Mouse (Mus musculus) MEL (cell line): ENCODE measurements around the gene Ppox. TPM values are rescaled to one million over a fixed set of nuclear protein-coding genes. Genes with fewer than 3 reads are reported as not detected.

ENCODE experiments used
- DNase-seq: peaks from one replicate; pipeline ENCODE4 v3.0.0; 2011; ENCODE audit warnings: low read depth, low spot score
- H3K27ac ChIP-seq: 2 replicates; pipeline ENCODE4 v1.5.1; 2012; ENCODE audit warnings: low read depth, mild to moderate bottlenecking, control low read depth, low read length, moderate library complexity; ENCODE audit not compliant: control insufficient read depth
- H3K27me3 ChIP-seq, 2 experiments: fragments of 150-350 bp in 1 of 2; sonication (generic) in 1 of 2; 2 replicates each; pipeline ENCODE4 v1.6.1; 2012; ENCODE audit warnings: low read length in 2 of 2, mild to moderate bottlenecking in 2 of 2, improper control_type of control experiment in 1 of 2, moderate library complexity in 1 of 2; ENCODE audit not compliant: insufficient read depth in 2 of 2, control insufficient read depth in 1 of 2
- H3K36me3 ChIP-seq, 2 experiments: 2 replicates each; pipeline ENCODE4 v1.6.1; 2012 to 2014; ENCODE audit warnings: low read length in 2 of 2, improper control_type of control experiment in 1 of 2, inconsistent platforms in 1 of 2, mild to moderate bottlenecking in 1 of 2; ENCODE audit not compliant: insufficient read depth in 2 of 2, control insufficient read depth in 1 of 2
- H3K4me1 ChIP-seq, 2 experiments: fragments of 150-350 bp in 1 of 2; sonication (generic) in 1 of 2; 2 replicates each; pipeline ENCODE4 v1.6.1; 2012; ENCODE audit warnings: low read length in 2 of 2, improper control_type of control experiment in 1 of 2, mild to moderate bottlenecking in 1 of 2; ENCODE audit not compliant: insufficient read depth in 2 of 2, control insufficient read depth in 1 of 2
- H3K4me3 ChIP-seq, 2 experiments: fragments of 150-350 bp in 1 of 2; sonication (generic) in 1 of 2; 2 replicates each; pipeline ENCODE4 v1.5.1; 2012; ENCODE audit warnings: low read depth in 2 of 2, low read length in 2 of 2, mild to moderate bottlenecking in 2 of 2, moderate library complexity in 2 of 2, control low read depth in 1 of 2, improper control_type of control experiment in 1 of 2; ENCODE audit not compliant: control insufficient read depth in 1 of 2, insufficient read depth in 1 of 2
- H3K79me2 ChIP-seq: 2 replicates; pipeline ENCODE4 v1.6.1; 2012; ENCODE audit warnings: mild to moderate bottlenecking, low read length, moderate library complexity; ENCODE audit not compliant: control insufficient read depth, poor library complexity, insufficient read depth
- H3K9ac ChIP-seq: 2 replicates; pipeline ENCODE4 v1.6.1; 2012; ENCODE audit warnings: low read depth, mild to moderate bottlenecking, control low read depth, low read length, moderate library complexity; ENCODE audit not compliant: control insufficient read depth, poor library complexity, severe bottlenecking
- H3K9me3 ChIP-seq: fragments of 150-350 bp; sonication (generic); replicated peaks from 2 replicates; pipeline ENCODE4 v1.6.1; 2012; ENCODE audit warnings: mild to moderate bottlenecking, low read length, improper control_type of control experiment, moderate library complexity; ENCODE audit not compliant: insufficient read depth
- BHLHE40 ChIP-seq: IDR thresholded peaks from 2 replicates; pipeline ENCODE4 v1.6.1; 2012; ENCODE audit warnings: low read depth, mild to moderate bottlenecking, inconsistent platforms, low read length, improper control_type of control experiment, borderline replicate concordance
- CHD2 ChIP-seq: IDR thresholded peaks from 2 replicates; pipeline ENCODE4 v1.6.1; 2011; ENCODE audit warnings: low read length, improper control_type of control experiment
- CTCF ChIP-seq, 3 experiments: IDR thresholded peaks in 2 of 3; conservative IDR thresholded peaks in 1 of 3; 2 replicates each; pipeline ENCODE4 v1.5.1; 2011 to 2012; ENCODE audit warnings: low read length in 3 of 3, low read depth in 2 of 3, mild to moderate bottlenecking in 2 of 3, improper control_type of control experiment in 1 of 3, inconsistent platforms in 1 of 3, mixed read lengths in 1 of 3, moderate library complexity in 1 of 3; ENCODE audit not compliant: control insufficient read depth in 1 of 3, insufficient read depth in 1 of 3, poor library complexity in 1 of 3, severe bottlenecking in 1 of 3
- E2F4 ChIP-seq: IDR thresholded peaks from 2 replicates; pipeline ENCODE4 v1.6.1; 2011; ENCODE audit warnings: low read depth, low read length, improper control_type of control experiment, borderline replicate concordance
- ELF1 ChIP-seq: IDR thresholded peaks from 2 replicates; pipeline ENCODE4 v1.6.1; 2014; ENCODE audit warnings: low read depth, mild to moderate bottlenecking, inconsistent platforms, low read length, improper control_type of control experiment, moderate library complexity
- ETS1 ChIP-seq: IDR thresholded peaks from 2 replicates; pipeline ENCODE4 v1.6.1; 2012; ENCODE audit warnings: low read depth, mild to moderate bottlenecking, inconsistent platforms, low read length, improper control_type of control experiment, moderate library complexity
- GATA1 ChIP-seq: IDR thresholded peaks from 2 replicates; pipeline ENCODE4 v1.6.1; 2011; ENCODE audit warnings: low read depth, low read length, improper control_type of control experiment
- JUND ChIP-seq: IDR thresholded peaks from 2 replicates; pipeline ENCODE4 v1.6.1; 2011; ENCODE audit warnings: low read depth, mild to moderate bottlenecking, improper control_type of control experiment, low read length
- MAFK ChIP-seq: IDR thresholded peaks from 2 replicates; pipeline ENCODE4 v1.6.1; 2011; ENCODE audit warnings: low read depth, mild to moderate bottlenecking, low read length, improper control_type of control experiment, borderline replicate concordance
- MAX ChIP-seq: IDR thresholded peaks from 2 replicates; pipeline ENCODE4 v1.6.1; 2011; ENCODE audit warnings: low read length, improper control_type of control experiment
- MAZ ChIP-seq: IDR thresholded peaks from 2 replicates; pipeline ENCODE4 v1.6.1; 2012; ENCODE audit warnings: low read depth, mild to moderate bottlenecking, inconsistent platforms, low read length, improper control_type of control experiment
- MYB ChIP-seq: IDR thresholded peaks from 2 replicates; pipeline ENCODE4 v1.6.1; 2011; ENCODE audit warnings: mild to moderate bottlenecking, low read depth, low read length, improper control_type of control experiment
- MYC ChIP-seq: IDR thresholded peaks from 2 replicates; pipeline ENCODE4 v1.6.1; 2011; ENCODE audit warnings: low read depth, mild to moderate bottlenecking, low read length, improper control_type of control experiment, moderate library complexity
- NELFE ChIP-seq: IDR thresholded peaks from 2 replicates; pipeline ENCODE4 v1.6.1; 2011; ENCODE audit warnings: low read depth, low read length, improper control_type of control experiment
- POLR2AphosphoS5 ChIP-seq: IDR thresholded peaks from 2 replicates; pipeline ENCODE4 v1.6.1; 2012; ENCODE audit warnings: low read depth, borderline replicate concordance, mild to moderate bottlenecking, inconsistent platforms, low read length, moderate library complexity, mixed read lengths
- RAD21 ChIP-seq: IDR thresholded peaks from 2 replicates; pipeline ENCODE4 v1.6.1; 2011; ENCODE audit warnings: mild to moderate bottlenecking, low read depth, low read length, improper control_type of control experiment
- RCOR1 ChIP-seq: IDR thresholded peaks from 2 replicates; pipeline ENCODE4 v1.6.1; 2012; ENCODE audit warnings: low read depth, mild to moderate bottlenecking, inconsistent platforms, low read length, improper control_type of control experiment
- TBP ChIP-seq: IDR thresholded peaks from 2 replicates; pipeline ENCODE4 v1.8.0; 2011; ENCODE audit warnings: low read depth, low read length, improper control_type of control experiment
- USF2 ChIP-seq, 2 experiments: IDR thresholded peaks; 2 replicates each; pipeline ENCODE4 v1.6.1; 2011 to 2012; ENCODE audit warnings: improper control_type of control experiment in 2 of 2, low read length in 2 of 2, borderline replicate concordance in 1 of 2, inconsistent platforms in 1 of 2, low read depth in 1 of 2, mild to moderate bottlenecking in 1 of 2; ENCODE audit not compliant: insufficient read depth in 1 of 2
- ZKSCAN1 ChIP-seq: IDR thresholded peaks from 2 replicates; pipeline ENCODE4 v1.6.1; 2012; ENCODE audit warnings: low read depth, mild to moderate bottlenecking, inconsistent platforms, low read length, improper control_type of control experiment, moderate library complexity
- ZMIZ1 ChIP-seq: IDR thresholded peaks from 2 replicates; pipeline ENCODE4 v1.6.1; 2012; ENCODE audit warnings: low read depth, mild to moderate bottlenecking, inconsistent platforms, low read length, improper control_type of control experiment, moderate library complexity
- ZNF384 ChIP-seq: IDR thresholded peaks from 2 replicates; pipeline ENCODE4 v1.6.1; 2012; ENCODE audit warnings: low read depth, mild to moderate bottlenecking, inconsistent platforms, low read length, improper control_type of control experiment
- polyA plus RNA-seq, 2 experiments: library from polyadenylated mRNA; stranded (reverse) in 1 of 2; unstranded in 1 of 2; fragments of >175 nt in 1 of 2; fragments of >200 nt in 1 of 2; gene quantifications; 2 replicates each; pipeline versions ENCODE4 v1.2.1 to v1.2.4; 2012; ENCODE audit warnings: low replicate concordance in 2 of 2, low read depth in 1 of 2; ENCODE audit not compliant: insufficient read length in 2 of 2, insufficient read depth in 1 of 2, missing spikeins in 1 of 2
- total RNA-seq: library from RNA; depleted of rRNA; stranded (reverse); fragments of 300-350 nt; gene quantifications from 2 replicates; pipeline ENCODE4 v1.2.3, GENCODE M21; 2012

The Ppox gene
- total and polyA plus RNA-seq, 3 experiments, result 27.0 to 63.6 TPM; not detected in 1

DNA sequence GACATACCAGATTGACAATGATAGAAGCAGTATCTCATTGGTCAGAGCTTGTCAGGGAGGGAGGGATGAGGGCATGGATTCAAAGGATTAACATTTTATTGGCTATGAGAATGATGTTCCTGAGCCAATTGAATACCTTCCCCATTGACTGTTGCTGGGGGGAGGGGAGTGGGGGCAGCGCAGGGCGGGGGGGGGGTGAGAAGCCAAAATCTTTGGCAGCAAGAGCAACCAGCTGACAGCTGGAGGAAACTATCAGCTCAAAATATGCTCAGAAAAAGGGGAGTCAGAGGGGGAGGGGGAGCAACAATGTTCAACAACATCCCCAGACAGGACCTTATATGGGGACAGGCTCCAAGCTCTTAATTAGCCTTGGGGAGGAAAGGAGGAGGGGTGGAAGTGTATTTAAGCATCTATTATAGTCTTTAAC is 17.8 kb downstream of the Ppox start:
- no peak overlapping the region for H3K4me3 ChIP-seq
- H3K27ac ChIP-seq, result no peak overlapping the region
- no peak for TF ChIP-seq POLR2AphosphoS5
- TF ChIP-seq ZMIZ1, result no peak
- TF ChIP-seq CTCF (IDR thresholded peaks at IDR 0.05 in 2 of 3, conservative IDR thresholded peaks at IDR 0.05 in 1 of 3; ENCODE audit: control insufficient read depth in 1 of 3, insufficient read depth in 1 of 3, low read depth in 2 of 3, low read length in 3 of 3, poor library complexity in 1 of 3, severe bottlenecking in 1 of 3), result no peak
- TF ChIP-seq MAFK, result no peak
- TF ChIP-seq E2F4, result no peak
- no peak for TF ChIP-seq MAX
- TF ChIP-seq ZKSCAN1, result no peak
- no peaks in the 10 kb centered on the region for H3K79me2 ChIP-seq
- H3K9me3 ChIP-seq, result no peaks in the 10 kb centered on the region
- peaks cover 4 to 17% of the 10 kb centered on the region in 2 experiments; a peak in 3 of 4 replicates for H3K4me1 ChIP-seq
- peaks cover 0 to 2% of the 10 kb centered on the region in 2 experiments; a peak in 3 of 4 replicates for H3K27me3 ChIP-seq
- no peak overlapping the region for H3K9ac ChIP-seq
- peaks cover 0 to 9% of the 10 kb centered on the region in 2 experiments; a peak in 2 of 4 replicates for H3K36me3 ChIP-seq
- no peak for DNase-seq

GRCm38 (mm10) chr1:171262594-171263130 is 18.3 kb downstream of the Ppox start:
- Histone ChIP-seq H3K27ac (no peak overlapping the region), H3K4me1 (peaks cover 4 to 17% of the 10 kb centered on the region in 2 experiments; a peak in 3 of 4 replicates), H3K36me3 (peaks cover 0 to 9% of the 10 kb centered on the region in 2 experiments; a peak in 2 of 4 replicates), H3K27me3 (peaks cover 0 to 2% of the 10 kb centered on the region in 2 experiments; a peak in 3 of 4 replicates), H3K79me2 (no peaks in the 10 kb centered on the region), H3K9me3 (no peaks in the 10 kb centered on the region), H3K9ac (no peak overlapping the region), H3K4me3 (no peak overlapping the region)
- DNase-seq, result peak; percentile 62
- TF ChIP-seq JUND (0 out of 2 replicates have a peak, but pooled peaks have one; percentile 71), RCOR1 (peak; percentile 92), CTCF (IDR thresholded peaks at IDR 0.05 in 2 of 3, conservative IDR thresholded peaks at IDR 0.05 in 1 of 3; ENCODE audit: control insufficient read depth in 1 of 3, insufficient read depth in 1 of 3, low read depth in 2 of 3, low read length in 3 of 3, poor library complexity in 1 of 3, severe bottlenecking in 1 of 3) (no peak), RAD21 (no peak), CHD2 (no peak), MAZ (no peak), ZKSCAN1 (no peak)

- Histone ChIP-seq H3K36me3 (peaks cover 0 to 3% of the 10 kb centered on the region in 2 experiments; a peak in 2 of 4 replicates), H3K4me1 (peaks cover 0 to 6% of the 10 kb centered on the region in 2 experiments; a peak in 1 of 4 replicates), H3K27ac (no peak overlapping the region), H3K27me3 (peaks cover 0 to 2% of the 10 kb centered on the region in 2 experiments; a peak in 3 of 4 replicates), H3K4me3 (no peak overlapping the region), H3K79me2 (no peaks in the 10 kb centered on the region), H3K9me3 (no peaks in the 10 kb centered on the region), H3K9ac (no peak overlapping the region)
- no peak for DNase-seq
- TF ChIP-seq NELFE (no peak), JUND (no peak), MYC (no peak), ZNF384 (no peak), POLR2AphosphoS5 (no peak), ETS1 (no peak), ELF1 (no peak), RAD21 (no peak), TBP (no peak), MAFK (no peak), BHLHE40 (no peak), USF2 (IDR thresholded peaks at IDR 0.05; ENCODE audit: borderline replicate concordance in 1 of 2, insufficient read depth in 1 of 2, low read depth in 1 of 2, low read length in 2 of 2) (no peak), ZKSCAN1 (no peak), GATA1 (no peak), MYB (no peak)
These were observed 20.7 kb downstream of the Ppox start for GRCm38 (mm10) chr1:171260316-171260715.
